Mouse (Mus musculus) left cerebral cortex, adult 2 months (tissue): ENCODE measurements around the gene Enpp4. TPM values are rescaled to one million over a fixed set of nuclear protein-coding genes. Genes with fewer than 3 reads are reported as not detected.

Experiments
- DNase-seq, 2 experiments: peaks; one replicate each; pipeline ENCODE4 v3.0.0; 2021 to 2022; ENCODE audit warnings: low spot score in 2 of 2, mixed read lengths in 1 of 2; ENCODE audit errors: extremely low spot score in 1 of 2
- H3K27ac ChIP-seq: fragments of 200-600 bp; 2 replicates; pipeline ENCODE4 v1.8.1; 2022
- H3K4me3 ChIP-seq: fragments of 200-600 bp; 2 replicates; pipeline ENCODE4 v1.8.1; 2022
- CTCF ChIP-seq: fragments of 200-600 bp; IDR thresholded peaks from 2 replicates; pipeline ENCODE4 v1.8.1; 2022; ENCODE audit warnings: antibody characterized with exemption, mild to moderate bottlenecking, moderate library complexity
- intact Hi-C: fragments of 180-260 bp; cut with DNase I; formaldehyde crosslinking; loops from one replicate; pipeline ENCODE4 v1.15.1; 2025
- total RNA-seq, 2 experiments: library from RNA; stranded (reverse); gene quantifications; 2 replicates each; pipeline ENCODE4 v1.2.3; 2021

Gene Enpp4
- total RNA-seq, 2 experiments from 2014 or later: 12.5 to 14.1 TPM

DNA sequence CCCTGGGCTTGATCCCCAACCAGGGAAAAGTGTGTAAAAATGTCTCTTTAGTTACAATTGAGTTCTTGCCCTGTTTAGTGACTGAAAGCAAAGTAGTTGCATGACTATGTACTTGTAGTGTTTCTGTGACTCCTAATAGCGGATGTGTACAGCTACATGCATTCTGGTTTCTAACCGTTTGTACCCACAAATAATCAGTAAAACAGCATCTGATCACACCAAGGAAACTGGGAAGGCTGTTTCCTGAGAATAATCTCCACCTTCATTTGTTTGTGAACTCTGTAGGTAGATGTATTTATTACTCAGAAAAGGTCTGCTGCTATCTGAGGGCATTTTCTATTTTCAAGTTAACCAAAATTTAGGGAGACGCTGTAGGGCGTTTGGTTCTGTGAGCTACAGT, 22.5 kb downstream of the Enpp4 start:
- intact Hi-C loops: no loop called here
- Histone ChIP-seq H3K27ac (no peak overlapping the region), H3K4me3 (no peak overlapping the region)
- TF ChIP-seq CTCF: no peak
- DNase-seq: no peak

DNA sequence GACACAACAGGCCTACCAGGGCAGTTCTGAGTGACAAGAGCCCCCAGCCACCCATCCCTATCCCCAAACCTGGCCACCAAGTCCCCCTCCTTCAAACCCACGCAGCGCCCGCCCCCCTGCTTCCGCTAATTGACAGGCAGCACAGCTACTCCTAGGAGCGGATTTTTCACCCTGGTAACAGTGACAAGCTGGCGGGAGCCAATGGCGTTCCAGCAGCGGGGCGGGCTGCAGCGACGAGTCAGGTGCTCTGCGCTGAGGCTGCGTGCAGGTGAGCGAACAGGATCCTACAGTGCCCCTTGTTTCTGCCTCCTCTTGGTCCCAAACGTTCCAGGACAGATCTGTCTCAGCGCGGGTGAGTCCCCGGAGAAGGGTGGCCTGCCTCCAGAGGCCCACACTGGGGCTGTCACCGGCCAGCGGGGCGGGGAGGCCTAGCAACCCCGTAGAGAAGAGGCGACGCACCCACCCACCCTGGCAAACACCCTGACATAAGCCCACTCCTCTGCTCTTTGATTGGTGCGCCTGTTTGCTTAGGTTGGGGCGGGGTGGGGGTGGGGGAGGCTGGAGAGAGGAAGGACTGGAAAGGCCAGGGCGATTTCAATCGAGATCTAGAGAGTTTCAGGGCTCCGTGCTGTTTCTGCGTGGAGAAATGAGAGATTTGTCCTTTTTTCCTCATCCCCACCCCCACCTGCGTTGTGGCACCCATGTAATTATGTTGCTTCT, 26.8 kb downstream of the Enpp4 start, which contains the start of gene Enpp5:
Gene Enpp5, plus strand, starts transcription at position 183 of the 720 bp plus-strand sequence.
- peak; percentile 91 for DNase-seq
- Histone ChIP-seq H3K27ac (peak within 1 kb of the TSS; percentile 95), H3K4me3 (peak within 1 kb of the TSS; percentile 93)
- TF ChIP-seq CTCF: no peak
- intact Hi-C loops: loop anchor here (2.0 to 5.0 kb wide), 2 partner anchors 26 to 179 kb away; partner anchors contain the start of gene Enpp4

DNA sequence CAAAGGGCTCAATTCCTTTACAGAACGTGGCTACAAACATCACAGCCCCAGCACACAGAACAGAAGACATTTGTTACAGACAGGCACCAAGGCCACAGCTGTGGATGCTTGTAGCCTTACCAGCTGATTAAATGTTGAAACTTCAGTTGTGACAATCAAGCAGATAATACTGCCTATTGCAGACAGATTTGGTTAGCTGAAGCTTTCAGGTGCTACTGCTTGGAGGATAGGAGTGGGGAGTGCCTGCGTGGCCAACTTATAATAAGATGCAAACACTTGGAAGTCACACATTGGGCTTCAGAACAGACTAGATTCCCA, 27.8 kb downstream of the Enpp4 start:
- no peak for DNase-seq
- no peak for TF ChIP-seq CTCF

DNA sequence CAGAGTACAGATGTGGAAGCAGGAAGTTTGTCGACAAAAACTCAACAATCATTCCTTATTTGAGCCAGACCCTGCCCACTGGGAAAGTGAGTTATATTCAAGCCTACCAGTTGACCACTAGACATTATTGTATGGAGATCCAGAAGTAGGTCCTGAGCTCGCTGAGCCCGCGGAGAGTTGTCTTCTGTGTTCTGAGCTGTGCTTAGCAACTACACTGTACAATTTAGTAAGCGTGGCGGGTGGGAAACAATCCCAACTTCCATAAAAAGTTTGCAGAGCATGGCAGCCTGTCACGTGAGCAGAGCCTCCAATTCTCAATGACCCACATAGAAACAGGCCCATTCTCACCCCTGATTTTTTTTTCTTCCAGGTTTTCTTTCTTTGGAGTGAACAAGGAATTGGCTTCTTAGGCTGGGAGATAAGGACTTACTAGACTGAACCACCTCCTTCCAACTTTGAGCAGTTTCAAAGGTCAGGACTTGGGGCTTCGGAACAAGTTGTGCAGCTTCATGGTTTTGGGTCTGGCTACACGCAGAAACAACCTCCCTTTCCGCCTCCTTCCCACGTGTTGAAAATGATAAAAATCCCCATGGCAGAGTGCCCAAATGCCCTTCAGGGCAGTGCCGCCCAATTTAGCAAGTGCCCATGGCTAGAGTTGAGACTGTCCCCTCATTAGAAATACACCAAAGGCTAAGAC, 28.3 kb downstream of the Enpp4 start:
- DNase-seq: no peak
- intact Hi-C loops: loop anchor here (5.0 kb wide), 1 partner anchor 180 kb away; no protein-coding TSS in a partner anchor
- no peak for TF ChIP-seq CTCF
- no peak overlapping the region for H3K4me3 ChIP-seq
- no peak overlapping the region for H3K27ac ChIP-seq

More for the DNA sequence above, 27.8 kb downstream of the Enpp4 start:
- Histone ChIP-seq H3K27ac (no peak overlapping the region), H3K4me3 (no peak overlapping the region)
- intact Hi-C loops: loop anchor here (2.0 to 5.0 kb wide), 2 partner anchors 27 to 179 kb away; partner anchors contain the start of gene Enpp4

DNA sequence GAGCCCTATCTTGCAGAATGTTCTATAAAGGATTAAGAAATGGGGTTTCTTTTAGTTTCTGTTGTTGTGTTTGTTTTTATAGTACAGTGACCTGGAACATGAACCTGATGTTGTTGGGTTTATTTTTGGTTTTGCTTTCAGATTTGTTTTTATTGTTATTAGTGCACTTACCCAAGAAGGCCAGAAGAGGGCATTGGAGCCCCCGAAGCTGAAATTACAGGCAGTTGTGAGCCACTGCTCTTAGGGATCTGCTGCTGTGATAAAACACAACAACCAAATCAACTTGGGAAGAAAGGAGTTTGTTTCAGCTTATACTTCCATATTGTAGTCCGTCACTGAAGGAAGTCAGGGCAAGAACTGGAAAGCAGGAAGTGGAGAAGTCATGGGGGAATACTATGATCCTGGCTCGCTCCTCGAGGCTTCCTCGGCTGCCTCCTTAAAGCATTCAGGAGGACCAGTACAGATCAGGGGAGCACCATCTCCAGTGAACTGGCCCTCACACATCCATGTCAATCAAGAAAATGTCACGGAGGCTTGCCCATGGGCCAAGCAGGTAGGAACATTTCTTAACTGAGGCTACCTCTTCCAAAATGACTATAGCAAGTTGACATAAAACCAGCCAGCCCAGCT, 29.4 kb downstream of the Enpp4 start:
- intact Hi-C loops: loop anchor here (1.0 to 5.0 kb wide), 2 partner anchors 54 to 181 kb away; no protein-coding TSS in a partner anchor
- no peak for DNase-seq
- H3K27ac ChIP-seq: no peak overlapping the region; the same call in 1 of the 2 replicates
- H3K4me3 ChIP-seq: no peak overlapping the region
- peak; percentile 76 for TF ChIP-seq CTCF

DNA sequence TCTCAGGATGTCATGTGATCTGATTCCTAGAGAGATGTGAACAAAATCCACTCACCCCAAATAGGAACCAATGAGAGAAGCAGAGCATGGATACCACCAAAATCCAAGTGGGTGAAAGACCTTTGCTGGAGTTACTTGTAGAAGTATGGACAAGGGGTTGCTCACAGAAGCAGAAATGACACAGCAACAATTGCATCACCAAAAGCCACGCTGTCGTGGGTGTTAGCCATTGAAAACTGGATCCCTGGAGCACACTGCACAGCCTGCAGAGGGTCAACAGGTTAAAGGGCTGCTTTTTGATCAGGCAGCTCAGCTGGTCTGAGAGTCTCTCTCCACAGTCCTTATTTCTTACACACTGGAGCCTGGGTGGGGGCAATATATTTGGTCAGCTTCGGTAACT, 30.0 kb downstream of the Enpp4 start:
- Histone ChIP-seq H3K4me3 (no peak overlapping the region), H3K27ac (no peak overlapping the region; the same call in 1 of the 2 replicates)
- intact Hi-C loops: loop anchor here (5.0 kb wide), 1 partner anchor 182 kb away; no protein-coding TSS in a partner anchor
- TF ChIP-seq CTCF: no peak
- no peak for DNase-seq

DNA sequence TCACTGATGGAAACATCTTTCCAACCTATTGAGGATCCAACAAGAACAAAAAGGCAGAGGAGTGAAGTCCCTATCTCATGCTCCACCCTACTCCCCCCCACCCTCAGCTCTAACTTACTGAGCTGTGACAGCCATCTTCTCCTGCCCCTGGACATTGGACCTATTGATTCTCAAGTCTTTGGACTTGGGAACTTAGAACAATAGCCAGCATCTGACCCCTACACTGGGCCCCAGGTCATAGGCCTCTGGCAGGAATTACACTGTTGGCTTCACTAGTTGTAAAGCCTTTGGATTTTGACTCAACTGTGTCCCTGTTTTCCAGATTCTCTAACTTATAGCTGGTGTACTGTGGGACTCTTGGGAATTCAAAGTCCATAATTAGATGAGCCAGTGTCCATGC, 33.9 kb downstream of the Enpp4 start:
- Histone ChIP-seq H3K27ac (no peak overlapping the region), H3K4me3 (no peak overlapping the region)
- intact Hi-C loops: no loop called here
- TF ChIP-seq CTCF: no peak
- DNase-seq: no peak

DNA sequence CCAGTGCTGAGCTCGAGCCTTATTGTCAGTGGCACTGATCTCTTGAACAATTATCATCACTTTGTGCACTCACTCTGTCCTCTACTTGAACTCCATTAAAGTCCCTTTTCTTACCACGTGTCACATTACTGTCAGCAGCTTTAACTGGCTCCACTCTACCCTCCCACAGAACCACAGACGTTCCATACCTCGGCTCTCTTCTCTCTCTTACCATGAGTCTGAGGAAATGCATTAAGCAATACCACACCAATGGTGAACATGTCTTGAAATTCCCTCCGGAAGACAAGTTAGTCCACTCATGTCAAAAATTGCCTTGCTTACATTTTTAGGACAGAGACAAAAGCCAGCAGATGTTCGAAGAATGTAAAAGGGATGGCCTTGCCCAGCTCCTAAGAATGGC, 36.7 kb downstream of the Enpp4 start:
- no peak for DNase-seq
- H3K27ac ChIP-seq: no peak overlapping the region
- H3K4me3 ChIP-seq: no peak overlapping the region
- TF ChIP-seq CTCF: no peak
- intact Hi-C loops: no loop called here

DNA sequence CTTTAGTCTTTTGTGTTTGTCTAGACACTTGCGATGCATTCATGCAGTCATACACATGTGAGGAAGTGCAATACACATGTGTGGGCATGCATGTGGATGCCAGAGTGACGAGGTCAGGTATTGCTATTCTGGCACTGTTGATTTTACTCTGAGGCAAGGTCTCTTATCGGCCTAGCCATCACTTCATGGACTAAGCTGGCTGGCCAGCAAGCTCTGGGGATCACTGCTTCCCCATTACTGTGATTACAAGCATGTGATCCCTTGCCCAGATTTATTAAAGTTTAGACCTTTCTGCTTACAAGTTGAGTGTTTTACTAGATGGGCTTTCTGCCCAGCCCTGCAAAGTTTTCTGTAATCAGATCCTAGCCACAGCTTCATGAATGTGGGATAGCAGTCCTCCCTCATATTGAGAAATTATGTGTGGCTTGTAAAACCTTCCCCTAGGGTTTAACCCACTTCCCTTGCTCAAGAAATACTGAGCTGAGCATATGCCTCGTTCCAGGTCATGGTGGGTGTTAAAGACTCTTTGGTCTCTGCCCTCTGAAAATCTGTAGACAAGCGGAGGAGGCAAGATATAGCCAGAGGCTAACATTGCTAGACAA, 44.2 kb downstream of the Enpp4 start:
- no peak for TF ChIP-seq CTCF
- intact Hi-C loops: no loop called here
- Histone ChIP-seq H3K27ac (no peak overlapping the region), H3K4me3 (no peak overlapping the region)
- no peak for DNase-seq

DNA sequence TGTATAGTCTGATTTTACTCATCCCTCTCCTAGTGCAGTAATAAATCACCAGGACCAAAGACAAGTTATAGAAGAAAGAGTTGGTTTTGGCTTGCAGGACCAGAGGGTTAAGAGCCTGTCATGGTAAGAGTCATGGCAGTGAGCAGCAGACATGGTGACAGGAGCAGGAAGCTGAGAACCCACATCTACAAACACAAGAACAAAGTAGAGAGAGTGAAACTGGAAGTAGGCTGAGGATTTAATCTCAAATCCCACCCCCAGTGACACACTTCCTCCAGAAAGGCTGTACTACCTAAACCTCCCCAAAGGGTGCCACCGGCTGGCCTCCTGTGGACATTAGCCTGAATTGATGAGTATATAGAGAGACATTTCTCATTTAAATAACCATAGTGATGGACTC, 44.8 kb downstream of the Enpp4 start:
- H3K4me3 ChIP-seq: no peak overlapping the region
- DNase-seq: no peak
- intact Hi-C loops: no loop called here

DNA sequence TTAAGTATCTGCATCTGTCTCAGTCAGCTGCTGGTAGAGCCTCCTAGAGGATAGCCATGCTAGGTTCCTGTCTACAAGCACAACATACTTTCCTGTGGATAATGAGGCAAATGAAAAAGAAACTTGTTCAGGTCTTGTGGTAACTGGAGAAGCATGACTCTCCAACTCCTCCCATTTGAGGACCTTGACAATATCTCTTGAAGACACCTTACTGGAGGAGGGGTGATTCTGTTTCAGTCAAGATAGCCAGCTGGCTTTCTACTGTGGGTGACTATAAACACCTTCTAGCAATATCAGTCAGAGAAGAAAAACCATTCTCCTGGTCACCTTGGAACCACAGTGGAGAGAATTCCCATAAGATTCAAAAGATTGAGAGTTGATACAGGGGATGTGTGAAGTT, 47.5 kb downstream of the Enpp4 start:
- H3K4me3 ChIP-seq: no peak overlapping the region
- TF ChIP-seq CTCF: no peak
- no peak for DNase-seq
- no peak overlapping the region for H3K27ac ChIP-seq
- intact Hi-C loops: no loop called here

More for the DNA sequence above, 44.8 kb downstream of the Enpp4 start:
- TF ChIP-seq CTCF: no peak
- H3K27ac ChIP-seq: no peak overlapping the region

DNA sequence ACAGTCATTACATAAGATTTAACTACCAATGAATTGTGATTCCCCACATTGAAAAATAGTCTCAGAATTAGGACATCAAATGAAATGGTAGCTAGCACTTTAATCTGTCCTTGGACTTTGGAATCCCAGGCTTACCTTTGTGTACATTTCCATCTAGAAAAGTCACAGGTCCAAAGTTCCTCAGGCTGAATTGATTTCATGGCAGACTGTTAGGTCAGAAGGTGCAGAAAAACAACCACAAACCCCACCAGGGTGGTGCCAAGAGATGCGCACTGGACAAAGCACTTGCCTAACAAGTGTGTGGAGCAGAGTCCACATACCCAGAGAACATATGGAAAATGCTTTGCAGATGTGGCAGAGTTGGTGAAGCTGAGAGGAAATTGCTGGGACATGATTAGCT, 48.5 kb downstream of the Enpp4 start:
- H3K4me3 ChIP-seq: no peak overlapping the region
- no peak overlapping the region for H3K27ac ChIP-seq
- intact Hi-C loops: no loop called here
- no peak for DNase-seq
- TF ChIP-seq CTCF: no peak
